Mouse (Mus musculus) telencephalon, adult 2 months (tissue): ENCODE data around the gene Wdfy2.
A peak's percentile ranks its signal among the peaks of the same experiment; 100 is the strongest.

Source experiments
- DNase-seq: peaks from one replicate; pipeline ENCODE4 v3.0.0-alpha.2; 2011; ENCODE audit warnings: low read depth, low spot score

Wdfy2 gene

DNA sequence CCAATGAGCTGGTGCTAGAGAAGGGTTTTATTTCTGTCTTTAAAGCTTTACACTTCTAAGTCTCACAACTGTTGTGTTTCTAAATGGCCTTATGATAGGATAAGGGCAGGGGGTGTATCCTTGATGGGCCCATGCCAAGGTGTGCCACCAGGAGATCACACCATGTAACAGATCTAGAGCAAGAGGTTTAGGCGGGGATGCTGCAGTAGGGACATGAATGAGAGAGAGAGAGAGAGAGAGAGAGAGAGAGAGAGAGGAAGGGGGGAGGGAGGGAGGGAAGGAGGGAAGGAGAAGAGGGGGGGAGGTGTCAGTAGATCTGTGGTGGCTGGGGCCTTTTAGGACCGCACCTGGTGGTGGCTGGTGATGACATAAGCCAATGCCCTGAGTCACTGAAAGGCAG lies 5.5 kb downstream of the Wdfy2 start:
- no peak for DNase-seq

DNA sequence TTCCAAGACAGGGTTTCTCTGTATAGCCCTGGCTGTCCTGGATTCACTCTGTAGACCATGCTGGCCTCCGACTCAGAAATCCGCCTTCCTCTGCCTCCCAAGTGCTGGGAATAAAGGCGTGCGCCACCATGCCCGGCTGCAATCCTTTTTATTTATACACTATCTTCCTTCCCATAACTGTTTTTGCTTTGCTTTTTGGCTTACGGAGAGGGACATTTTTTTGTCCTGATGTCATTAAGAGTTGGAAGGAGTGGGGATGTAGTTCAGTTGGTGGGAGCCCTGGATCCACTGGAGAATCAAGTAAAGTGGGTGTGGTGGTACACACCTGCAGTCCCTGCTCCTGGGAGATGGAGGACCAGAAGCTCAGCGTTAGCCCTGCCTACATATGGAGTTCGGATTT lies 6.7 kb downstream of the Wdfy2 start:
- no peak for DNase-seq

DNA sequence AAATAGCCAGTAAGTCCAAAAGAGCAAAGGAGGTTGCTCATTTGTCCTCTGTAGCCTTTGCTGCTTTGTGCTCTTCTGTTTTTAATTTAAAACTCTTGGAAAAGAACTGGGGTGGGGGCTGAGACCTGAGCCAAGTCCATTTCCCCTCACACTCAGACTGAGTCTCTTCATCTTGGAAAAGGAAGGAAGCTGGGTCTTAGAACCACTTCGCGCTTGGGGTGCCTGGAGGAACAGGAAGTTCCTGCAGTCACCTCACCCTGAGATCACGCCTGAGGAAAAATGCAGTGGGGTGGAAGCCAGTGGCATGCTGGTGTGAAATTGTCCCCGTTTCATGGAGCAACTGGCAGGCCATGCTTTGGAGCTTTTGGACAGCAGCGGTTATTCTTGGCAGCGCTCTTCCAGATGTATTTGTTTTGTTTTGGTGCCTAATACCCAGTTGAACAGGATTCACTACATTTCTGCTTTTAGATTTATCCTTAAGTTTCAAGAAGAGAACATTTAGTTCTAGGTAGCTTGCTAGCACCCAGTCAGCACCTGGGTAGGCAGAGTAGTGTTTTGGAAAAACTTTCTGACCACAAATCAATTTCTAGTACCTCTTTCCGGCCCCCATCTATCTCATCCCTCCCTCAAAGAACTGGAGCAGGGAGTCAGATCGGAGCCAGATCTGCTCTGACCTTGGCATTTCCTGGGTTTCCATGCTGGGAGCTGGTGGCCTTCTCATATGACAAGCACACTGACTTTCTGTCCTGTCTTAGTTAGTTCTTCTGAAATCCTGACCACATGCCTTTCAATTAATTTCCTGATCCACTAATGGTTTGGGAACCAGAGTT lies 7.7 kb downstream of the Wdfy2 start:
- no peak for DNase-seq

DNA sequence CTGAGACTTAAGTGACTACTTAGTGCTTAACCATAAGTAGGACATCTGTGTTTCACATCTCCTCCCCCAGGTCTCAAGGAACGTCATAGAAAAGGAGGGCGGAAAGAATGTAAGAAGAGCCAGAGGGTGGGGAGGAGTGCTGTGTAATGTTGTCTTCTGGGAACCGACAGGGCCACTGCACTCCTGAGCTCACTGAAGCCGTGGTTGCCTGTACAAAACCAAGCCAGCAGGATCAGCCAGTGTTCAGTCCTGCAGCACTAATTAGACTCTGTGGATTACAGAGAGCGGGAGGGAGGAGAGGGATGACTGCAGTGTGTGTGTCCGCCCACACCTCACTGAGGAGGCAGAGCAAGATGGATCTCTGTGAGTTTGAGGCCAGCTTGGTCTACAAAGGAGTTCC lies 13.5 kb downstream of the Wdfy2 start:
- peak; percentile 72 for DNase-seq

DNA sequence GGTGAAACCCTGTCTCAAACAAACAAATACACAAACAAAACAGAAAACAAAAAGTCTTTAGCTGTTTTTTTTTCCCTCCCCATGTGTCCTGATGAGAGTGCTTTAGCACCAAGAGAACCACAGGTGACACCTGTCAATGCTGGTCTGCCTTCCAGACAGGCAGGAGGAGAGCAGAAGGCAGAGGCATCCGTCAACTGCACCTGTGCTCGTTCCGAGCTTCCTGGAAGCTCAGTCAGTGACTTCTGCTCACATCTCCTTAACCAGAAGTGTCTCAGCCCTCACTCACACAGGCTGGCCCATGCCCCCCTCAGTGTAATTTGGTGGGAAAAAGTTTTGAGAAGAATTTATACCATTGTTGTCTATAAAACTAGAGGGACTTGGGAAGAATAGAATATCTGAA lies 15.4 kb downstream of the Wdfy2 start:
- DNase-seq: no peak

DNA sequence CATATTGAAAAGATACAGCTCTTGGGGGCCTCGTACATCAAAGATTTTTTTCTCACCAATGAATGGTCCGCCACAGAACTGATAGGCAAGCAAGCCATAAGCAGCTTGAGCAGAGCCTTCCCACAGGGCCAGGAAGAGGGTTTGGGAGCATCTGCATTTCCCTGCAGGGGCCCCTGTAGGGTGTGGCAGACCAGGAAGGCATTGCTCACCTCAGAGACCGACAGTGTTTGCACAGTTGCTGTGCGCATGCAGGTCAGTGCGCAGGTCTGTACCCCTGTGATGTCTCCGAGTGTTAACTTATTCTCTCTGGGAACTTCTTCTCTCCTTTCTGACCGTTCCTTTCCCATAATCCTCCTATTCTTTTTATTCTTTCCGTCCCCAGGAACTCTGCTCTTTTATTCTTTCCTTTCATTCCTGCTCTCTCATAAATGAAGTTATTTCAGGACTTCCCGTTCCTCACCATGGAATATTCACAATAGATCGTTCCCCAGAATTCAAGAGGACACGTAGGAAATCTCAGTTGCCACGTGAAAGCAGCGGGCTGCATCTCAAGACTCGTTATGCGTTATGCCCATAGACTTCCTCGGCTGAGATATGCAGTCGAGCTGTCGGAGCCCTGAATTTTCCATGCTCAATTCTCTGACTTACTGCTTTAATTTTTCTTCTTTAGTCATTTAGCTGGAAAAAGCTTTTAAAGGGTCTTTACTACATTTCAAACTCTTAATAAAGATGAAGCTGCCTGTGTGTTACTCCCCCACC lies 17.8 kb downstream of the Wdfy2 start:
- no peak for DNase-seq

DNA sequence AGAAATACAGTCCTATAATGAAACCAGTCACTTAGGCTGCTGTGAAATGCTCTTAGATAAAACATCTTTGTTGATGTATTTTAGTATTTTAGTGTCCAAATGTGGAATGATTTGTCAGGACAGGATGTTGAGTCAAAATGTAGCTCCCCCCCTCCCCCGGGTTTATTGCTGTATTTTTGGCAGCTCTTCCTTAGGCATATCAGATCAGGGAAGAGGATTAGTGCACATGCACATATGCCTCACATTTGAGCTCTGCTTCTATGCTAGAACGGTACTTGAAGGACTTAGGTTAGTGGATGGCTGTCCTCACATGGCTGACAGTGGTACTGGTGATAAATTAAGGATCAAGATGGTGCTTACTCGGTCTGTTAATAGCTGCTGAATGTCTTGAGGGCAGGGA lies 18.4 kb downstream of the Wdfy2 start:
- no peak for DNase-seq

DNA sequence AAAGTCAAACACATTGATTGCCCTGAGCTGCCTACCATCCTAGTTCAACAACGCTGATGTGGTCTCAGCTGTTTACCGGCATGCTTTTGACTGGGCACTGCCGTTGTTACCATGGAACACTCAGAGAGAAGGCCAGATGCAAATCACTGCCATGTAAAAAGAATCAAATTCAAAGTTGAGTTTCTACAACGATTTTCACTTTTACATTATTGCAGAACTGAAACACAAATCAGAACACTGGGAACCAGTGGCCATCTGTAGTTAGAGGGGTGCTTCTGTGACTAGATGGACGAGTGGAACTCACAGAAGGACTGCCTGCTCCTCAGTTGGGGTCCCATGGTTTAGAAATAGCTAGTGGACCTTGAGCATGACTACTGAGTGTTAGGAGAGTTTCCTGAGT lies 19.0 kb downstream of the Wdfy2 start:
- DNase-seq: no peak

DNA sequence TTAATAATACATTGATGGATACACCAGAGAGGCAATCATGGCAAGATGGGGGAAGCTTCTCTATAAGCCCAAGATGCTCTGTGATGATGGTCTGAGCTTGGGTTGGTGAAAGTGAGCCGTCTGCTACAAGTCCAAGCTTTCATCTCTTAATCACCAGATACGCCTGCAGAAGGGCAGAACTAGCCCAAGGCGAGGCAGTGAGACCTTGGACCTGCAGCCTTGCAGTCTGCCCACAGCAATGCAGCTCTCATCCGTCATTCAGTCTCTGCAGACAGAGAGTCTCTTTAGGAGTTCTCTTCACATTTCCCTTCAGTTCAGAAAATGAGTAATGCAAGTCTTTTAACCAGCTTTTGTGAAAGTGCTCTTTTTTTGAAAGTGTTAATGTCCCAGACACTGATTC lies 20.4 kb downstream of the Wdfy2 start:
- no peak for DNase-seq

DNA sequence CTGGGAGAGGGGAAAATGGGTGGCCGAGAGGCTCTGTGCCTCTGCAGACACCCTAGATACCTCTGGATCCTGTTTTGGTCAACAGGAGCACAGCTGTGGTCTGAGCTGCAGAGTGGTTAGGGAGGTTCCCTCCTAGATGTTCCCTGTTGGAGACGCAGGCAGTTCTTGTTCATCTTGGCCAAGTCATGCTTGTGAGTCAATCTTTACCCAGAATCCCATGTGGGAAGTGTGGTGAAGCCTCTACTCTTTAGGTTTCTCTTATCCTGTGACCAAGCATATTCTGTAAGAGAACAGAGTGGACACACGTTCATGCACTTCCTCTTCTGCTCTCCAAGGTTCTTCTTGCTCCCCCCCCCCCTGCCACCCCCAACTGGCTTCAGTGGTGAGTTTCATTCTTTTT lies 20.8 kb downstream of the Wdfy2 start:
- DNase-seq: no peak

DNA sequence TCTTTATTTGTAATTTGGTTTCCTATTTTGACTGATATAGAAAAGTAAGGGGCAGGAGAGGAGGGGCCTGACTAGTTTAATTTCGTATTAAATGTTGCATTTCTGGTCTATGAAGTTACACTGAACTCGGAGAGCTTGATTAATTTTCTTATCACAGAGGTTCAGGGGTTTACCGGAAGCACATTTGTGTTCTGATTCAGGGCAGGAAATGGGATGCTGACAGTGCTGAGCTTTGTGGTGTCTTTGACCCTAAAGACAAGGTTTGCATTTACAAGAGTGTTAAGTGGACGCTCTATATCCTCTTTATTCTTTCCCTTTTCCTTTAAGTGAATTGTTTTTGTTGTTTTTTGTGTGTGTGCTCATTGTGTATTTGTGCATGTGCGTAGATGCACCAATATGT lies 25.1 kb downstream of the Wdfy2 start:
- DNase-seq: no peak

DNA sequence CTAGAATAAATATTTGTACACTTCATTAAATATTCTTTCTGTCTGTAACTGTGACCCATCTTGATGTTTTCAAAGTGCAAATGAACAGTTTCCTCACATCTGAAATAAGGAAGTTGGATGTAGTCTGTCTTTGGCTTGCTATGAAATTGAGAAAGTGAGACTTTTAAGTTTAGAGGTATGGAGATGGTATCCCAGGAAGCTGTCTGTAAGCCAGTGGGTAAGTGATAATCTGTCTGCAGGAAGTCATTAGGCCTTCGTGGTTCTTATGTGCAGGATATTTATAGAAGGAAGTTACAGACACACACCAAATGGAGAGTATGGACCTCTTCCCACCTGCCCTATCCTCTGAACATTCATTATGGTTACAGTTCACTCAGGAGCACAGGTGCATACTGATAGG lies 26.8 kb downstream of the Wdfy2 start:
- no peak for DNase-seq

DNA sequence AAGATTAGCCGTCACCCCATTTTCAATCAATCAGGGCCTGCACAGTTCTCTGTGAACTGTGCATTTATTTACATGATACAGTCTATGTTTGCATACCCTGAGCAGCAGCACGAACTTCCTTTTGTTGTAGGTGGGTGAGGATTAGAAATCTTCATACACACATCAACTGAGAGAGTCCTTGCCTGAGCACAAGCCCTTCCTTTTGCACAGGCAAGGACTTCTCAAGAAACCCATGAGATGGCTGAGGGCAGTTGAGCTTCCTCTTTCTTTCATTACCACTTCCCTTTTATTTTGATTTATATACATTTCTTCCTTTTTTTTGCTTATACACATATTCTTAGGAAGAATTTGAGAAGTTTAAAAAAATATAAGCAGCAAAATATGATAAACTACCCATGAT lies 27.9 kb downstream of the Wdfy2 start:
- no peak for DNase-seq

DNA sequence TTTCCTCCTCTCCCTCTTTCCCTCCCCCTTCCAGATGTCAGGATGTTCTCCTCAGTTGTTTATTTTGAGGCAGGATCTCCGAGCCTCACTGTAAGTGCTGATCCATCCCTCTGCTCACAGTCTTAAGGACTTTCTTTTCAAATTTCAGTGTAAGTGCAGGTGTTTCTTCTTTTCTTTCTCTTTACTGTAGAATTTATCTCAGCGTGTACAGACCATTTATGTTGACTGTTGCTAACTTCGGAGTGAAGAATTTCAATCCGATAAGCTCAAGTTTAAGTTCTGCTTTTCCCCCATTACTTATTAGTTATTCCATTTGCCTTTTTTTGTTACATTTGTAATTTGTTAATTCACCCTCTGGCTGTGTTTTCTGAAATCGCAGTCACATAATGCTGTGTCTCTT lies 29.6 kb downstream of the Wdfy2 start:
- DNase-seq: no peak

DNA sequence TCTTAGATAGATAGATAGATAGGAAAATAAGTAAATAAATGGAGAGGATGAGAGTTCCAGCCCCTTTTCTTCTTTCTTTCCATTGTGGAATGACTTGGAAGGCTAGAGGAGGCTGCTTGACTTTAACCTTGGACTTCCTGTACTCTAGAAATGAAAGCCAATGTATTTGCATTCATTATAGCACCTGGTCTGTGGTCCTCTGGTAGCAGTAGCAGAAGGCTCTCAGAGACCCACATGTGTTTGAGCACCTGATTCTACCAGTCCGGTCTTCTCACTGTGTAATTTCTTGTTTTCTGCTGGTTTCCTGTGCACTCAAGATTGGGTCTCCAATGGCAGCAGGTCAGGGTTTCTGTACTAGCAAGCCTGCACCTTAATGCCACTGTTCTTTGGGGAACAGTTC lies 30.1 kb downstream of the Wdfy2 start:
- DNase-seq: no peak

DNA sequence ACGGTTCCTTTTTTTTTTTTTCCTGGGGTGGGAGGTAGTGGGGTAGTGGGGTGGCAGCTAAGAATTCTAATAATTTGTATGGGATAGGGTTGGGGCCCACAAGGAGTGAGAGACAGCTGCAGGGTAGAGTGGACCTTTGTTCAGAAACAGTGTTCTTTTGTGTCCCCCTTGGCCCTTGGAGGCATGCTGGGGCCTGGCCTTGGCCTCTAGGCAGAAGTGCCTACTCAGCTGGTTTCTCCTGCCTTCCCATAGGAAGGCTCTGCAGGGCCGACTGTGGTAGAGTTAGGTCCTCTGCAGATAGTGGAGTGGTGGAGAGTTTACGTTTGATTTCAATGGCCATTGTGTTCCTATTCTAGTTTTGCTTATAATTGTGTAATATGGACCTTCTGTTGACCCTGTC lies 30.8 kb downstream of the Wdfy2 start:
- DNase-seq: peak; percentile 40

DNA sequence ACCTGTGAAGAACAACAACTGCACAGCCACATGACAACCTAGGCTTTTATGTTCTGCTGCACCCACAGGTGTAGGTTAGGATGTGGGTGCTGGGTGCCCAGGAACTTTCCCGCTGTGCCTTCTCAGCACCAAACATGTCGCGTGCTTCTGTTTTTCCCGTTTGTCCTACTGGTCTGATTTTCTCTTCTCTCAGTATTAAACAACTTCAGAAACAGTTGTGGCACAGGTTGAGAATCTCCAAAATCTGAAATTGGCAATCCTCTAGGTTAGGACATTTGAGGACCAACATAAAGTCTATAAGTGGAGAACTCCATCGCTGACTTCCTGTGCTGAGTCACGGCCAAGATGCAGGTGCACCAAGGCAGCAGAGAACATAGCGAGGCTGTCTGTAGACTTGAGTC lies 32.8 kb downstream of the Wdfy2 start:
- no peak for DNase-seq

DNA sequence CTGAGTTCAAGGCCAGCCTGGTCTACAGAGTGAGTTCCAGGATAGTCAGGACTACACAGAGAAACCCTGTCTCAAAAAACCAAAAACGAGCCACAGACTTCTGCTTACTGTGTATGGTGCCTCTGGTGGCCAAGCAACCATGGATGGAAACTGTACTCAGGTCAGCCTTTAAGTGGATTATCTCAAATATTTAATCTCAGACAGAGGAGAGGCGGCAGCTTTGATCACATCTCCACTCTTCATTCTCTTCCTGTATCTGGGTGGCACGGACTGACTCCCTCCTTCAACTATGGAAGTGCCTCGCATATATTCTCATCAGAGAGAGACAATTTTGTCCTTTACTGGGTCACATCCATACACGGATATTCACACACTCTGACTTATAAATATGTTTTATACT lies 34.0 kb downstream of the Wdfy2 start:
- no peak for DNase-seq

DNA sequence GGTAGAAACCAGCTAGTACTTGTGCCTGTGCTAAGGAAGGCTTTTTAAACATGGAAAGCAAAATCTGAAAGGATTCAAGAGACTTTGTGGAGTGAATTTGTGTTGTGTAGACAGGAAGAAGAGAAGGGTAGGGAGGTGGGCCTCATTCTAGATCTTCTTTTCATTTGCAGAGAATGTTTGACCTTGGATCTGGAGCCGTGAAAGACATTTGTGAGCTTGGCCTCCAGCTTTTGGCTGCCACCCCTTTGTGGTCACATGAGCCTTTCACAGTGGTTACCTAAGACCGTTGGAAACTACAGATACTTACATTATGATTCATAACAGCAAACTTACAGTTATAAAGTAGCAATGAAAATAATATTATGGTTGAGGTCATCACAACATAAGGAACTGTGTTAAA lies 34.5 kb downstream of the Wdfy2 start:
- DNase-seq: no peak

DNA sequence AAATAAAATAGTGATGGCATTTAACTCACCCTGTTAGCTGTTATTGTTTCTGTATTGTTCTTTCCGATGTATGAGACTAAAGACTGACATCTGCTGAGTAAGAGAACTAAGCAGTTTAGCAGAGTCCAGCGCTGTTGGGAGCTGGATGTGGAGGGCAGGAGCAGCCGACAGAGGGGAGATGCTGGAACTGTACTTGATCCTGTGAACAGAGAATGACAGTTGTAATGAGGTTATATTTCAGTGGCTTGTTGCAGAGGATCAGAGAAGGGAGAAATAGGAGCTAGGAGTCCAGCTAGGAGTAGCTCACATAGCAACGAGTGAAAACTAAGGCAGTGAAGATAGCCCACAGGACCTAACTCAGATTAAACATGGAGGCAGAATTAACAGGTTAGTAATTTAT lies 36.3 kb downstream of the Wdfy2 start:
- DNase-seq: no peak

DNA sequence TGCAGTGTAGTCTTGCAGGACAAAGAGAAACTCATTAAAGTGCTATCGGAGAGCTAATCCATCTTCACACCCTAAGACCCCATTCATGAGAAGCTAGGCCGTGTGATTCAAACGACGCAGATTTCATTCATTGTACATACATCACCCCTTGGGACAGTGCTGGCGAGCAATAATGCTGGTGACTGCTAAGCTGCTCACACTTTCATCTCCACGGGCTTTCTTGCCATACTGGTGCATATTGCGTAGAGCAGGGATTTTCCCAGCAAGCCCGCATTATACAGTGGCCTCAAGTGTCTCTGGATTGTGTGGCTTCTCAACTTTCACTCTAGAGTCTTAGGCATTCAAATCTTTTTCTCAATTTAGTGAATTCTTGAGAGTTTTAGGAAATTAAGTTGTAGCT lies 36.9 kb downstream of the Wdfy2 start:
- DNase-seq: no peak

DNA sequence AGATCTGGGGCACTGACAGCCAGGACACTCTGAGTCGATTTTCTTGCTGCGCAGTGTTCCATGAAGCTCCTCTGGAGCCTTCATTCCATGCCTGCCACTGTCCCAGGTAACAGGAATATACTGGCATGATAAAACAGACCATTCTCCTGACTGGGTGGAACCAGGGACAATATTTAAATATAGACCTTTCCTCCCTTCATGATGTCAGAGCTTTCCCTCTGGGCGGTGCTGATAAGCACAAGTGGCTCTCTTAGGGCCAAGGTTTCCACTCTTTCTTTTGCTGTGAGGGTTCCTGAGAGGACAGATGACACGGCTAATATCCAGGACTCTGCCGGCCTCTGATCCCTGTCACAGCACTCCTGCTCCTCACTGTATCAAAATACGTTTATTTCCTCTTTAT lies 40.6 kb downstream of the Wdfy2 start:
- no peak for DNase-seq
